Comparison of ENCODE assay signal across 21 mouse cellular contexts in the genomic region with DNA sequence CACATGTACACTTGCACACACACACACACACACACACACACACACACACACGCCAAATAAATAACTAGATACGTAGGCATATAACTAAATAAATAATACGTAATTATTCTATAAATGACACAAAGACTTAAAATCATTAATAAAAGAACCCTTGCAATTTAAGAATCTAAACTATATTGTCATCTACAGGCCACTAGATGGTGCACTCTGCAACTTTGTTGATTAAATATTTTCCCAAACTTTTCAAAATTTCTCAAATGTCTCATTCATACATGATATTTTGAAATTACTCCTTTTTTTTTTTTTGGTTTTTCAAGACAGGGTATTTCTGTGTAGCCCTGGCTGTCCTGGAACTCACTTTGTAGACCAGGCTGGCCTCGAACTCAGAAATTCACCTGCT.
DNase-seq lines count a peak whose midpoint lies in the region; ATAC-seq and TF ChIP-seq lines count a peak whose summit lies in the region.
"Had no signal": no experiment of that assay in that cellular context is flagged by ENCODE, and none has a peak within 500 bp of the region (broad histone marks: within the 10 kb centered on the region; RNA-seq: fewer than 3 reads in every experiment).

No protein-coding gene starts in this region.

- ATAC-seq in intestine, postnatal 0 days, result no peak
- ATAC-seq in intestine, embryonic 16.5 days, result no peak
- no peak for ATAC-seq in lung, embryonic 14.5 days (ENCODE audit: insufficient read depth)
- no peak for ATAC-seq in forebrain, embryonic 11.5 days (replicated peaks; ENCODE audit: low FRiP score)
- ATAC-seq: activated CD4-positive, CD25-positive, alpha-beta regulatory T cell, adult 4 months; forebrain, embryonic 15.5 days; hindbrain, embryonic 16.5 days had no signal

- H3K4me1 ChIP-seq in intestine, postnatal 0 days (replicated peaks; ENCODE audit: control insufficient read depth, insufficient read depth, low read length), result no peaks in the 10 kb centered on the region
- no peaks in the 10 kb centered on the region for H3K4me1 ChIP-seq in intestine, embryonic 16.5 days (ENCODE audit: control insufficient read depth, insufficient read depth, low read length)
- no peaks in the 10 kb centered on the region for H3K4me1 ChIP-seq in lung, embryonic 14.5 days (ENCODE audit: insufficient read depth)
- H3K4me1 ChIP-seq in lung, adult 2 months (ENCODE audit: control insufficient read depth, insufficient read depth, low read length), result no peaks in the 10 kb centered on the region
- no peaks in the 10 kb centered on the region for H3K4me1 ChIP-seq in E14TG2a.4 (replicated peaks; ENCODE audit: low read depth, low read length)
- no peaks in the 10 kb centered on the region for H3K4me1 ChIP-seq in forebrain, embryonic 11.5 days (replicated peaks; ENCODE audit: control insufficient read depth, insufficient read depth, low read length)
- H3K4me1 ChIP-seq: embryonic facial prominence, embryonic 10.5 days; forebrain, embryonic 15.5 days; hindbrain, embryonic 12.5 days had no signal

- TF ChIP-seq CTCF in intestine, postnatal 0 days (IDR thresholded peaks at IDR 0.05; ENCODE audit: low read depth), result peak; percentile 20; the same call in 1 of the 2 replicates
- TF ChIP-seq CTCF in lung, embryonic 14.5 days (IDR thresholded peaks at IDR 0.05; ENCODE audit: low read depth), result no peak
- TF ChIP-seq CTCF in lung, adult 2 months (IDR thresholded peaks at IDR 0.05; ENCODE audit: insufficient read depth, low read length), result no peak
- TF ChIP-seq CTCF in E14TG2a.4 (conservative IDR thresholded peaks at IDR 0.05; ENCODE audit: low read length), result 0 out of 2 replicates have a peak, but pooled peaks have one; percentile 6
- no peak for TF ChIP-seq CTCF in brain, embryonic 14.5 days (IDR thresholded peaks at IDR 0.05; ENCODE audit: borderline replicate concordance, extremely low read depth, insufficient read depth, insufficient read length)

- no peak overlapping the region for H3K4me3 ChIP-seq in intestine, postnatal 0 days (ENCODE audit: low read depth, low read length)
- H3K4me3 ChIP-seq in intestine, embryonic 16.5 days (ENCODE audit: low read length), result no peak overlapping the region
- no peak overlapping the region for H3K4me3 ChIP-seq in lung, embryonic 14.5 days (ENCODE audit: low read depth, low read length)
- no peak overlapping the region for H3K4me3 ChIP-seq in lung, adult 2 months (replicated peaks; ENCODE audit: extremely low read depth, low read depth, low read length)
- H3K4me3 ChIP-seq in E14TG2a.4 (replicated peaks; ENCODE audit: low read length), result no peak overlapping the region
- no peak overlapping the region for H3K4me3 ChIP-seq in forebrain, embryonic 11.5 days (ENCODE audit: low read depth, low read length)
- H3K4me3 ChIP-seq: embryonic facial prominence, embryonic 10.5 days; forebrain, embryonic 15.5 days; hindbrain, embryonic 12.5 days had no signal

- no peak overlapping the region for H3K4me2 ChIP-seq in intestine, postnatal 0 days (replicated peaks; ENCODE audit: low read depth)
- no peak overlapping the region for H3K4me2 ChIP-seq in intestine, embryonic 16.5 days (ENCODE audit: low read depth, low read length)
- no peak overlapping the region for H3K4me2 ChIP-seq in lung, embryonic 14.5 days
- H3K4me2 ChIP-seq in forebrain, embryonic 11.5 days (ENCODE audit: low read depth, low read length, severe bottlenecking), result no peak overlapping the region
- H3K4me2 ChIP-seq: forebrain, embryonic 15.5 days; hindbrain, embryonic 12.5 days had no signal

- no peak overlapping the region for H3K27ac ChIP-seq in intestine, postnatal 0 days (ENCODE audit: low read depth, low read length)
- H3K27ac ChIP-seq in intestine, embryonic 16.5 days (ENCODE audit: low read length), result no peak overlapping the region
- no peak overlapping the region for H3K27ac ChIP-seq in lung, embryonic 14.5 days (ENCODE audit: low read depth)
- no peak overlapping the region for H3K27ac ChIP-seq in forebrain, embryonic 11.5 days (ENCODE audit: low read depth, low read length)
- H3K27ac ChIP-seq: embryonic facial prominence, embryonic 10.5 days; forebrain, embryonic 15.5 days; hindbrain, embryonic 12.5 days had no signal

- no peaks in the 10 kb centered on the region for H3K27me3 ChIP-seq in intestine, postnatal 0 days (replicated peaks; ENCODE audit: control insufficient read depth, insufficient read depth, low read length)
- no peaks in the 10 kb centered on the region for H3K27me3 ChIP-seq in intestine, embryonic 16.5 days (replicated peaks; ENCODE audit: control insufficient read depth, insufficient read depth, low read length)
- H3K27me3 ChIP-seq in lung, embryonic 14.5 days (ENCODE audit: insufficient read depth, low read length), result no peaks in the 10 kb centered on the region
- no peaks in the 10 kb centered on the region for H3K27me3 ChIP-seq in E14TG2a.4 (ENCODE audit: insufficient read depth, low read length)
- H3K27me3 ChIP-seq in forebrain, embryonic 11.5 days (ENCODE audit: control insufficient read depth, insufficient read depth, low read length), result no peaks in the 10 kb centered on the region
- H3K27me3 ChIP-seq: CH12.LX; forebrain, embryonic 15.5 days; hindbrain, embryonic 12.5 days had no signal

- no peak for TF ChIP-seq POLR2A in lung, adult 2 months (IDR thresholded peaks at IDR 0.05; ENCODE audit: borderline replicate concordance, extremely low read depth, low read depth, low read length)
- no peak for TF ChIP-seq POLR2A in brain, embryonic 14.5 days (IDR thresholded peaks at IDR 0.05; ENCODE audit: borderline replicate concordance, extremely low read depth, insufficient read depth, insufficient read length, poor library complexity, severe bottlenecking)

- no peaks in the 10 kb centered on the region for H3K9me3 ChIP-seq in intestine, postnatal 0 days (ENCODE audit: control insufficient read depth)
- no peaks in the 10 kb centered on the region for H3K9me3 ChIP-seq in intestine, embryonic 16.5 days (ENCODE audit: control insufficient read depth, low read length)
- H3K9me3 ChIP-seq in lung, embryonic 14.5 days (ENCODE audit: low read depth, low read length), result no peaks in the 10 kb centered on the region
- no peaks in the 10 kb centered on the region for H3K9me3 ChIP-seq in E14TG2a.4 (ENCODE audit: low read length)
- H3K9me3 ChIP-seq in forebrain, embryonic 11.5 days (ENCODE audit: control insufficient read depth, low read length), result no peaks in the 10 kb centered on the region
- H3K9me3 ChIP-seq: embryonic facial prominence, embryonic 10.5 days; forebrain, embryonic 15.5 days; hindbrain, embryonic 12.5 days had no signal

- H3K9ac ChIP-seq in intestine, postnatal 0 days (ENCODE audit: low read depth, low read length), result no peak overlapping the region
- H3K9ac ChIP-seq in intestine, embryonic 16.5 days (ENCODE audit: low read depth, low read length), result no peak overlapping the region
- no peak overlapping the region for H3K9ac ChIP-seq in lung, embryonic 14.5 days
- H3K9ac ChIP-seq in forebrain, embryonic 11.5 days (ENCODE audit: low read length), result no peak overlapping the region
- H3K9ac ChIP-seq: forebrain, embryonic 15.5 days; hindbrain, embryonic 12.5 days had no signal

- peak; percentile 2 for DNase-seq in lung, embryonic 14.5 days
- DNase-seq in lung, adult 2 months, result no peak
- peak; percentile 0 for DNase-seq in brain, embryonic 14.5 days (ENCODE audit: low read depth)
- DNase-seq in thymus, postnatal 14 days, result no peak
- DNase-seq in forebrain, embryonic 11.5 days (ENCODE audit: low spot score), result no peak
- DNase-seq: adrenal gland, postnatal 14 days; cerebellum, adult 2 months; cerebellum, postnatal 10 days; gastrocnemius, postnatal 36 days; heart, adult 11 months; heart, postnatal 10 days; heart, postnatal 4 days had no signal

- 67% methylated on average over 4 of the region's 4 CpGs for WGBS in intestine, postnatal 0 days
- WGBS in intestine, embryonic 16.5 days, result 58% methylated on average over 4 of the region's 4 CpGs
- WGBS in lung, embryonic 14.5 days, result 53% methylated on average over 4 of the region's 4 CpGs
- 62% methylated on average over 4 of the region's 4 CpGs for WGBS in lung, adult 2 months
- 60% methylated on average over 4 of the region's 4 CpGs for WGBS in forebrain, embryonic 11.5 days

- no peaks in the 10 kb centered on the region for H3K36me3 ChIP-seq in intestine, postnatal 0 days (ENCODE audit: control insufficient read depth, insufficient read depth)
- no peaks in the 10 kb centered on the region for H3K36me3 ChIP-seq in intestine, embryonic 16.5 days (ENCODE audit: control insufficient read depth, insufficient read depth, low read length)
- H3K36me3 ChIP-seq in lung, embryonic 14.5 days (ENCODE audit: insufficient read depth), result no peaks in the 10 kb centered on the region
- no peaks in the 10 kb centered on the region for H3K36me3 ChIP-seq in E14TG2a.4 (ENCODE audit: insufficient read depth, low read length)
- no peaks in the 10 kb centered on the region for H3K36me3 ChIP-seq in forebrain, embryonic 11.5 days (ENCODE audit: control insufficient read depth, insufficient read depth, low read length)
- H3K36me3 ChIP-seq: embryonic facial prominence, embryonic 10.5 days; forebrain, embryonic 15.5 days; hindbrain, embryonic 12.5 days had no signal

Comparison
In these comparisons a context has a peak if more than half of its experiments do, and no peak if none do; other contexts are left out.
1. DNase-seq: peak in lung, embryonic 14.5 days (single experiment) and brain, embryonic 14.5 days (single experiment); none in lung, adult 2 months (single experiment), thymus, postnatal 14 days (single experiment) and forebrain, embryonic 11.5 days (single experiment).
2. CTCF ChIP-seq: peak in intestine, postnatal 0 days (single experiment) and E14TG2a.4 (single experiment); none in lung, embryonic 14.5 days (single experiment), lung, adult 2 months (single experiment) and brain, embryonic 14.5 days (single experiment).